Mouse (Mus musculus) kidney, postnatal 14 days (tissue): Measurements from ENCODE around the gene Pdhb.
"Not testable (repeated sequence)": the region's sequence is repeated elsewhere in the genome, so short reads cannot be mapped to it uniquely, and the experiment has no call there.

Source experiments
- DNase-seq: peaks from one replicate; pipeline ENCODE4 v3.0.0; 2022; ENCODE audit warnings: mixed read lengths

Pdhb gene

DNA sequence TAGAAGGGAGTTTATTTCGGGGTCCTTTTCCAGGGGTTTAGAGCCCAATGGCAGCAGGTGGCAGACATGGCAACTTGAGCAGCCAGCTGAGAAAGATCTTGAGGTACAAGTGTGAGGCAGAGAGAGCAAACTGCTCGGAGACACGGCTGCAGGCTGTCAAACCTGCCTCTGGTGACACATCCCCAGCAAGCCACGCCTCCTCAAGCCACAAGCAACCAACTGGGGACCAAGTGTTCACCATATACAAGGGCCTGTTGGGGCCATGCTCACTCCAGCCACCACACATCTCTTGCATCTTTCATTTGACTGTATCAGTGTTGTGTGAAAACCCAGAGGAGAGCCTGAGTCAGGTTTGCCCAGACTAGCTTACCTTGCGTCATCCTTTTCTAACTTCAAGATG is 44.9 kb downstream of the Pdhb start:
- no peak for DNase-seq

DNA sequence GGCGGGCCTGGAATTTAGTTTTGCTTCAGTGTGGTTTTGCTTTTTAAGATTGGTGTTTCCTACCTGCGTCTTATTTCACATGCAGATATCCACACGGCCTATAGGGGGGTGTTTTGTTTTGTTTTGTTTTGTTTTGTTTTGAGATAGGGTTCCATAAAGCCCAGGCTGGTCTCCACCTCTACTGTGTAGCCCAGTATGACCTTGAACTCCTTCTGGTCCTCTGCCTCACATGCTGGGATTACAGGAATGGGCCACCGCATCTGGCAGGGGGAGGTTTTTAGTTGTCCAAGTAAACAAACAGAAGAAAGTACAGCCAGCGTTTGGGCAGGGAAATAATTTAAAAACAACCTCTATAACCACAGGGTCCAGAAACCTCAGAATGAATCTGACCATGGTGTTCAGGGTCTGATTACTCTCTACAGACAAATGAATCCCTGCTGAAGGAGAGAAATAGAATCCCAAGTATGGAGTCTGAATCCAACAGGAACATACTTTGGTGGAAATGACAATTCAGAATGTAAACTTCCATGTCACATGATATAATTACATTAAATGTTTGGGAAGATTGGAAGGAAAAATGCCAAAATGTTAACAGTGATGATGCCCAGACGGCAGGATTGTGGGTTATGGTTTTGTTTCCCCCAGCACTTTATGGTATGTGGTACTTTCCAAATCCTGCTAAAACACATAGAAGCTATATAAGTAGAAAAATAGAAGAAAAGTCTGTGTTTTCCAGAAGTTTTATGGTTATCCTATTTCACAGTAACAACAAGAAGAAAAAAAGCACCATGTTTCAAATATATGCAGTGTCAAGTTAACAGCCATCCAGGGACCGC is 48.6 kb downstream of the Pdhb start:
- no peak for DNase-seq

DNA sequence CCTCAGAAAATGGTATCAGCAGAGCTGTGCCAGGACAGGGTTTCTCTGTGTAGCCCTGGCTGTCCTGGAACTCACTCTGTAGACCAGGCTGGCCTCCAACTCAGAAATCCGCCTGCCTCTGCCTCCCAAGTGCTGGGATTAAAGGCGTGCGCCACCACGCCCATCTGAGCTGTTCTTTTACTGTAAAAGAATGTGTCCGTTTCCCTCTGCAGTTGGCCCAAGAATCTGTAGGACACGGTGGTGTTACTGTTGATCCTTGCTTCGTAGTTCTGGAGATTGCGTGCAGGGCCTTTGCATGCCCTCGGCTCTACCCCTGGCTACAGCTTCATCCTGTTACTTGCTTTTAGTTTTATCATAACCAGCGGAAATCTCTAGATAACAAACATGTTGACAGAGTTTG is 49.2 kb downstream of the Pdhb start:
- not testable (repeated sequence) for DNase-seq

DNA sequence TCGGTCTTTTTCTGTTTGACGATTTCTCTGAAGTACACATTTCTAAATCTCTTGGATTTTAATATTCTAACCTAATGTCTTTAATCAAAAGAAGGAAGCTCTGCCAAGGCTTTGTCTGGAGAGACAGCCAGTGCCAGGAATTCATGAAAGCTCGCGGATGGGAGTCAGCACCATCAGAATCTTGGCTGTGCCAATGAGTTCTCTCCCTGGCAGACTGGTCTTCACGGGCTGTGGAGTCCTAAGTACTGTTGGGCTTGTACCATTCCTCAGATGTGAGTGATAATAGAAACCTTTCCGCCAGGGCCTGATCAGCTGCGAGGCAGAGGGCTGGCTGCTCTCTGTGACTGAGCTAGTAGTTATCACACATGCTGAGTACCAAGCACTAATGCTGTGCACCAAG is 49.7 kb downstream of the Pdhb start:
- no peak for DNase-seq

DNA sequence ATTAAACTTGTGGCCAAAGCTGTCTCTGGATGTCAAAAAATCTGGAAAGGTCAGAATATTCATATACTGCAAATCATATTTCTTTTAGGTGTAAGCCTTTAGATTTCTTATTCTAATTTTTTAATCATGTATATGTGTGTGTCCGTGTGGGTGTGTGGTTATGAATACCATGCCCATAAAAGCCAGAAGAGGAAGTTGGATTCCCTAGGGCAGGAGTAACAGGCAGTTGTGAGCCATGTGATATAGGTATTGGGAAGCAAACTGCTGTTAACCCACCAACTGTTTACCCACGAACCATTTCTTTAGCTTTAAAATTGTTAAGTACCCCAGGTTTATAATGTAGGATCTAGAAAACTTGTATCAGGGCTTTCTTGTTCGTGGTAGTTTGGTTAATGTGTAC is 52.9 kb downstream of the Pdhb start:
- DNase-seq: no peak

DNA sequence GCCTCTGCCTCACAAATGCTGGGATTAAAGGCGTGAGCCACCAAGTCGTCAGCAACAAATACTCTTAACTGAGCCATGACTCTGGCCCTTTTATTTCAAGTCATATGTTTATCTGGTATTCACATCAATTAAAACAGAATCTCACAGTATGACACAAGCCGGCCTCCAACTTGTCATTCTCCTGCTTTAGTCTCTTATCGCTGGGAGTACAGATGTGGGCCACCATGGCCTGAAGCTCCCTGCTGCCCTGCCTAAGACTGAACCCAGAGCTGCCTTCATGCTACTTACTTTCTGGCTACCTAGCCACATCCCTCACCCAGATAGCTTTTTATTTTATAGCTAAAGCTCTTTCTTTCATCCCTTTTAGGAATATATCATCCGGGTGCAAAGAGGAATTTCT is 53.4 kb downstream of the Pdhb start:
- DNase-seq: no peak

DNA sequence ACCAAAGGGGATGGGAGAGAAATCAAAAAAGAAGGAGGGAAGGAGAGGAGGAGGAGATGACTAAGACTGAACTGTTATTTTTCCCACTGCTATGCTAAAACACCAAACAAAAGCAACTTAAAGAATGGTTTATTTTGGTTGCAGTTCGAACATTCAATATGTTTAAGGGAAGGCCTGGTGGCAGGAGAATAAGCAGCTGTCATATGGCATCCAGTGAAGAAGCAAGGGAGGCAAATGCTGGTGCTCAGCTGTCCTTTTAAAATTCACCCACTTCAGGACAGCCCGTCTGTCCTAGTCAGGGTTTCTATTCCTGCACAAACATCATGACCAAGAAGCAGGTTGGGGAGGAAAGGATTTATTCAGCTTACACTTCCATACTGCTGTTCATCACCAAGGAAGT is 55.5 kb downstream of the Pdhb start:
- no peak for DNase-seq
